Mouse (Mus musculus) thymus, postnatal 10 days (tissue): ENCODE measurements around the gene Stk39.
A peak's percentile ranks its signal among the peaks of the same experiment; 100 is the strongest.

Experiments
- DNase-seq, 2 experiments: peaks; one replicate each; pipeline ENCODE4 v3.0.0; 2021; ENCODE audit warnings: low spot score in 2 of 2

Gene Stk39

DNA sequence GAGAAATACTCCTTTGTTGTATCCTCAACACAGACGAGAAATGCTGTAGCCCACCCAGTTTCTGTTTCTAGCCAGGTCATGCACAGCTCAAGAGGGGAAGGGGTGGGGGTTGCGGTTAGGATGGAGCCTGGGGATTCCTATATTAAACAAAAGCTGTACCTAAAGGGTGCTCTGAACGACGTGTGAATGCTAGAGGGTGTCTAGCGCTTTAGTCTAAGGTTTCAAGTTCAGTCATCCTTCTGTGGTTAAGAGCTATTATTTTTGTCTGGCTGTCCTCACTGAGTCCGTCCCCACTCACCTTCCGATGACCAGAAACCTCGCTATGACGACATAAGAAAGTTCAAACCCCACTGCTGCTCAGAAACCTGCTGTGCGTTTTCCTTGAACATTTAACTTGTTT, 182.9 kb downstream of the Stk39 start:
- no peak for DNase-seq

DNA sequence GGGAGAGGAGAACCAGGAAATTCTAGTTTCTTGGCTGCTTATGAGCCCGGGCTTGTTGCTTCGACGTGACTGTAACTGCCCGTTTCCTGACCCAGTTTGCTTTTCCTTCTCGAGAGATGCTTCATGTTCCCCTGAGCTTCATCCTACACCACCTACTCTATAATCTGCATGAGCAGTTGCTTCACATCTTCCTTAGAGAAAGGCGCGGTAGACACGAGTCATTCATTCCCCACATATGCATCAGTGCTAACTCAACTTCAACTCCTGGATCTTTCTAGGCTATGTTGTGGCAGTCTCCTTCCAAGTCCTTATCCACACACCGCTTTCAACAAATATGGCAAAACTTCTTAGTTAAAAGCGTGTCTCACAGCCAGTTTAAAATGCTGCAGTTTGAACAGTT, 184.0 kb downstream of the Stk39 start:
- DNase-seq, result no peak

DNA sequence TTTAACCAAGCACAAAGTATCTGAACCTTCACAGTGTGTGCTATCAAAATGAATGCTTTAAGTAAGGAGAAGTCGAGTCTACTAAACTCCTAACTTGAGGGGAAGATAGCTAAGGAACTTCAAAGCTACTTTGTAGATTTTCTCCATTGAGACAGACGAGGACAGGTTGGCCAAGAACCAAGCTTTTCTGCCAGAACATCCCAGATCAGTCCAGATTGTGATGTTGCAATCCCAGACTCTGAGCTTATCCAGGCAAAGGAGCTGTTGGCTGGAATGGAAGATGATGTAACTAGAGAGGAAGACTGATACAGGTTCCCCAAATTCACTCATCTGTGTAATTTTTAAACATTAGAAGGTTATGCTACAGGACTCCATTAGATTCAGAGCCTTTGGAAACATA, 187.7 kb downstream of the Stk39 start:
- DNase-seq, result no peak

DNA sequence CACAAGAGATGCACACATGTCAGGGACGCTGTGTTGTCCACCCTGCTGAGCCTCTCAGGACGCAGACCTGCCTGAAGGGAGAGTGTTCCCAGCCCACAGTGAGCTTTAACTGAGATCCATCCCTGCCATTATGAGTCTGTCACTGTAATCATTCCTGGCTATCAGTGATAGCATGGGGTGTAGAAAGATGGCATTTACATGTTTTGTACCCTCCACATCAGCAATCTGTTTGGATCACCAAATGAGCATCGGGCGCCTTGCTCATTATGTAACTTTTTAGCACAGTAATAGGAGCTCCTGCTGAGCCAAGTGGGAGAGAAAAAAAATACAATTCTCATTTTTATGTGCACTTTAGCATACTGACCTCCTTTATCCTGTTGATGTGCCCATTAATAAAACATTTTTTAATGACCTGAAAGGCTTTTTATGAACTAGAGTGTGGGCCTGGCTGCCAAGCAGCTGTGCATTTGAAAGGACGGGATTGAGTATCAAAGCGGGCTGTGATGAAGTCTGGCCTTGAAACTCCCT, 189.0 kb downstream of the Stk39 start:
- no peak for DNase-seq

DNA sequence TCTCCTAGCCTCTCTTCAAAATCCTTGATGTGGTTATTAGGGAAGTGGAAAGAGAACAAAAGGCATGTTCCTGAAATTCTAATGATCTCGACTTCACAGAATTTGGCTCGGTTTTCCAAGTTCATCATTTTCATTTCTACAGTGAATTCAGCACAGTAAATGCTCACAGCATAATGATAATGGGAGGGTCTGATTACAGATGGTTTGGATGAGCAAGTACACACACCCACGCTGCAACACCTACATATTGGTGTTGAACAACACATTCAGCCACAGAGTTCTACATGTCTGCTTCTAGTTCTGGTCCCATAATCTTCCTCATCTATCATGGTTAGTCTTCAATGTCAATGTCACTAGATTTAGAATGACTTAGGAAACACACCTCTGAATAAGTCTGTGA, 190.5 kb downstream of the Stk39 start:
- no peak for DNase-seq

DNA sequence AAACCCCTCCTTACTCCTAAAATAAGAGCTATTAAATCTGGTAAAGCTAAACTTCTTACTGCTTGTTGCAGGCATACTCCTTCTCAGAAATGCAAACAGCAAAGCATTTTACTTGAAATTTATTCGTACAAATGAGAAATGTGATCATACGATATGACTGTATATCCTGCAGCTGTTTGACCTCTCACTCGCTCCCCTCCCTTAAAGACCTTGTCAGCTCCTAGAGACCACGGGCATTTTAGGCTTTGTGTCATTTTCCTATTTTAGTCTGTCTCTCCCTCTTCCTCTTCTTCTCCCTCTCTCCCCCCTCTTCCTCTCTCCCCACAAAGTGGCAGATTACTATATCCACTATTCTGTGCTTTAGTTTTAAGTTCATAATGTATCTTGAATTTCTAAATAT, 200.8 kb downstream of the Stk39 start:
- DNase-seq, result no peak

DNA sequence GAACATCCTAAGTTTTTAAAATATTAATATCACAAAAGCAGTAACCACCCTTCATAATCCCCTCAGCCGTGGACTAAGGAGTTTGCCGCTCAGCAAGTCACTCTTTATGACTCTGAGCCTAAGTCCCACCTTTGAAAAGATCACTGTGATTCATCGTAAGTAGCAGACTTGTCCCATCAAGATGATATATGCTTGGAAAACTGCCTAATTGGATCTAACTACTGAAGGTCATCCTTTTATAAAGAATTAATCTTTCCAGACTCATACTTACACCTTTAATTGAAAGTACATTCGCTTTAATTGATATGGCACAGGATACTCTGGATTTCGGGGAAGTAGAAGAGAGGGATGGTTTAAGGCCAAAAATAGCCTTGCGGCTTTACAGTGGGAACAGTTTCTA, 201.2 kb downstream of the Stk39 start:
- no peak for DNase-seq

DNA sequence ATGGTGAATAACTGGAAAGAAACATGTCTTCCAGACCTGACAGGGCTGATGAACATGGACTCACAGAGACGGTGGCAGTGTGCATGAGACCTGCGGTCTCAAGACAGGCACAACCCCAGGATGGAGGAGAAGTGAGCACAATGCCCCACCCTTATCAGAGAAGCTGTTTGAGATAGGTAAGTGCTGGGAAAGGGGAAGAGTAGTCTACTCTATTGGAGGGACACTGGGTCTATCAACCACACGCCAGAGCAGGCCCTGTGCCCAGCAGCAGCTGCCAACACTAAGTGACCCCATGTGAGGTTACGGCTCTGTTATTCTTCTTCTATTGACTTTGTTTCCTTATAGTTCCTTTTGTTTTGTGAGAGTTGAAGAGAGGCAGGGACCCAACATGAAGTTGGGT, 202.4 kb downstream of the Stk39 start:
- no peak for DNase-seq

DNA sequence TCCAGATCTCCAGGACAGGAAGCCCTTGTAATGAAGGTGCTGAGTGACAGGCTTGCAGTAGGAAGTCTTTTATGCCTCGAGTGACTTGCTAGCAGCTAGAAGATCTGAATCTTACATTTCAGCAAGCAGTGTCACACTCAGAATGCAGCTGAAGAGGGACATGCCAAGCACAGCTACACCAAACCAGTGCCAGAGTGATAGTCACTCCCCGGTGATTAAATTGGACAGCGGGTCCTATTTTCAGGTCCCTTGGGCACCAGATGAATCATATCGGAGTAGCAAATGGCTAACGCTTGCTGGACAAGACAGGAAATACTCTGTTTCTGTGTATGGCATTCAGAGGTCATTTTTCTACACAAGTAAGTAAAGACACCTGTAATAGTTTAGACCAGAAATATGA, 207.2 kb downstream of the Stk39 start:
- no peak for DNase-seq

DNA sequence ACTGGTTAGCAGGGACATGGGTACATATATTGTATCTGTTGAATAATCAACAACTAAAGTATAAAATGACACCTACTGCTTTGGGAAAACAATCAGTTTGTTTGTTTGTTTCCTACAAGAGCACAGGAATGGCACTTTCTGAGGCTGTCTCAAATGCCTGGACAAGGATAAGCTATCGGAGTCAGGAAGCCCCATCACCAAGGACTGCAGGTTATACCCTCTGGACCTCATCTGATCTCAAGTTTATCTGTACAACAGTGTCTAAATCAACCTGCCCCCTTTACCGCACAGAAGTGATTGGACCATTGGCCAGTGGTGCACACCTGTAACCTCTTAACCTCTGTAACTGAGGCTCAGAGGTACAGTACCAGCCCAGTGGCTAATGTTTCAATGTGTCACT, 211.2 kb downstream of the Stk39 start:
- no peak for DNase-seq

DNA sequence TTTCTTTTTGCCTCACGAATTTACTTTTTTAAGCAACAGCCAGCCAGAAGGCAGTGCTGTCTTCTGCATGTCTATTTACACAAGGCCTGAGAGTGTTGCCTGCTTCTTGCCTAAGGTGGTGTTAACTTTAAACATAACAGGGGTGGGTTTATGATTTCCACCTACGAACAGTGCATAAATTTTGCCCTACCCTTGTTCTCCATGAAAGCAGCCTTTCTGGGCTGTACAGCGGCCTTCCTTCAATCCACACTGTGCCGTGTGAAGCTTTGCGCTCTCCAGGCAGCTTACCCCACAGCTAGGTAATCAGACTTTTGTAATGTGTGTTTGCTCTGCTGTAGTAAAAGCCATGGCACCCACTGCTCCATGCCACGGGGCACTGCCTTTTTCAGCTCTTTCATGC, 214.5 kb downstream of the Stk39 start:
- DNase-seq, result no peak

DNA sequence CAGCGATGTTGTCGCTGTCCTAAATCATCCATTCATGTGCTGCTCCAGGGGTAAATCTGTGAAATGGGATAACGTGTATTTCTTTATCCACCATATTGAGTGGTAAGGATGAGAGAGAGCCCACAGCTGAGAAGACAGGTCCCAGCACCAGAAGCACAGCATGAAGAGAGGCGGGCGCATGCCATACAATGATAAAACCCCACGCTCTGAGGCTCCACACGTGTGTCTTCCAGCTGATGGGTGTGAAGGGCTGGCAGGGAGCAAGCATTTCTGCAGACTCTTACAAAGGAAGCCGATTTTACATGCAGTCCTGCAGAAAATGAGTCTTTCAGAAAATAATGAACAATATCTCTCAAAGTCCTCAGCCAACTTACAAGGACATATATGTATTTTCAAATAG, 215.6 kb downstream of the Stk39 start:
- DNase-seq, result no peak

DNA sequence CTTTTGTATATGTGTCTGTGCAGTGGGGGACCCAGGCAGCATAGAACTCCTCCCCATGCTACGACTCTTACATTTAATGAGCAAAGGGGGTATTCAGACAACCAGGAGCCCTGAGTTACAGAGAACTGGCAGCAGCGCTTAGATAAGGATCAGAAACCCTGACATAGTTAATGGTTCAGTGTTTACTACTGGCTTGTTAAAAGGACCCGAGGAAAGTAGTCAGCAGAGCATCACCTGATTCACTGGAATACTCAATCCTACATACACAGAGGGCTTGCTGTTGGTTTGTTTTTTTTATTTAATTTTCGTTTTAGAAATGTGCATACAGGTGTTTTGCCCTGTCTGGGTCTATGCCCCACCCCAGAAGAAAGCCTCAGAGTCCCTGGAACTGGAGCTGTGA, 217.3 kb downstream of the Stk39 start:
- no peak for DNase-seq

DNA sequence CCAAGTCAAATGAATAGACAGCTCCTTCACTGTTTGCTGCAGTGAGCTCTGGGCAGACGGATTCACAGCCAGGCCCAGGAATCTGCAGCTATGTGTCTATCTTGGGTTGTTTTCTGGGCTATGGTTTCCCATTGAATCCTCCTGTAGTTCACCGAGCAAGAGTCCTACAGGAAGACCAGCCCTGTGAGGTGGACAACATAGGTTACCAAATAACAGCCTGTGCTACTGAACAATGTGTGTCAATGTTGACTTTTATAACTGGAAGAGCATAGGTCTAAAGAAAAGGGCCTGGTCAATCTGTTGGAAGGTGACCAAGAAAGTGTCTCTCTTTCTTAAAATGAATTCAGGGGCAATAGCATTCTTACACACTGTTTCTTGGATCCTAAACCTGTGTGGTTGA, 218.8 kb downstream of the Stk39 start:
- DNase-seq, result no peak

DNA sequence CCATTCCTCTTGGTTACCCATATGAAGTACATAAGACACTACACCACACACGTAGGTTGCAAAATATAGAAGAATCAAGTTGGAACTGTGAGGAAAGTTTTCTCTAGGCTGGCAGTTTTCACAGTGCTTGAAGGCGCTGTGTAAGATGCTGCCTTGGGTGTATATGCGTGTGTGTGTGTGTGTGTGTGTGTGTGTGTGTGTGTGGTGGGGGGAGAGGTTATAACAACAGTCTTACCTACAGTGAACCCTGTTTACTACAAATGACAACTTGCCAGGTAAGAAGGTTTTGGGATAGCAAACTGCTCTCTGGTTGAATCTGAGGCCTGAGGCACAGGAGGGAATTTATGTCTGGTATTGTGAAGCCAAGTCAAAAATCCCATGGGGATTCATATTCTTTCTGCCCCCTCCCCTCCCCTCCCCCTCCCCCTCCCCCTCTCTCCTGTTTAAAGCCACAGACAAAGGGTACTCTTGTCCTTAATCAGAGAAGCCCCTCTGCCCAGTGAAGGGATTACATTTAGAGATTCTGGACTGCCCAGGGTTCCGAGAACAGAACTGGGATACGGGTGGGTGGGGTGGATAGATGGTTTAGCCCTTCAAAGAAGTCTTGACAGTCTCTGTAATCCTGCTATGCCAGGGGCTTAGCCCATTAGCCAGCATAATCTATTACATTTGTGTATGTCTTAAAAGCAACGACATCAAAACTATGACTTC, 219.9 kb downstream of the Stk39 start:
- DNase-seq, result no peak

DNA sequence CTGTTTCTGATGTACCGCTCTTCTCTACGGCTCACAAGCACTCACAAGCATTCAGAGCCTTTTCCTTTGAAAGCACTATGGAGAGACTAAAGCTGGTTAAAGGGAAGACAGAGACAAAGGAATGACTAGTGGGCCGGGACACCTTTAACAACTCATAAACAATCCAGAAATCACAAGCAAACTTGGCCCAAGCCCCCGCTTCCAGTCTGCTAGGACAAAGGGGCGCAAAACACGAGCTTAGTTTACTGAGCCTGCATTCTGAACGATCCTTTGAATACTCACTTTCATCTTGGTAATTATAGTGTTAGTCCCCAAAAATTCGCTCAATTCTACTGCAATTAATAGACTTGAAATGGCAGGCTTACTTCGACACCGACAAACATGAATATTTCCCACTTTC, 221.2 kb downstream of the Stk39 start:
- no peak for DNase-seq

DNA sequence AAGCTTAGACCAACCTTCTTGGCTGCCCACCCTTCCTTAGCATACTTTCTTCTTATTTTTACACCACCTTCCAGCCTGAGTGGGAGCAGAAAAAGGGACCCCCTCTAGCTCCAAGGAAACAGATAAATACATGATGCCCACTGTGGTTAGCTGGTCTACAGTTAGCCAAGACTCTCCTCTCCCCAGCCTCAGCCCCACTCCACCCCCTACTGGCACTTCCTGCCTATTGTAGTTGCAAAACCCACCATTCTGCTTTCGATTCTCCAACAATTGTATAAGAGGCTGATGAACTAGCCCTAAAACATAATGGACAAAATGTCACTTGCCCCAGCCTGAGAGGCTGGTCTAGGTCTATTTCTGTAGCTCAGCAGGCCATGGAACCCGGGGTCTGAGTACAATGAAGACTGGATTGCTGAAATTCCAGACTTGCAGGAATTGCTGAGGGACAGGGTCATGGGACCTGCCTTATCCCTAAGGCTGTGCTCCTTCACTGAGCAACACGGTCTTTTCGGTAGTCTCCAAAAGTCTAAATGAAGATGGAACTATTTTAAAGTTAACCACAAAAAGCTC, 222.1 kb downstream of the Stk39 start:
- no peak for DNase-seq

DNA sequence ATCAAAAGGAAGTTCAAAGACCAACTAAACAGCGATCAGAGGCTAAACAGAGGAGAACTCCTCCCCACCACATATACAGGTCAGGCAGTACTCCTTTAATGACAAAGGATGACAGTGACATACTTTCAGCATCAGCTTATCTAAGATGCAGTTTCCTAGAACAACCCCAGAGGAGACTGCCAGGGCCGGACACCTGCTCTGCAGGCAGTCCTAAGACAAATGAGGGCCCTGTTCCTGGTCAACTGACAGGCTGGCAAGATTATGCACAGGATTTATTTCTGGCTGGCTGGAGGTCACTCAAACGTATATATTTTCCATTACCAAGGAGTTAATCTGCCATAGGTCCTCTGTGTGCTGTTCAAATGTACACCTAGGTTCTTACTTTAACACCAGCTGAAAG, 225.8 kb downstream of the Stk39 start:
- DNase-seq, result no peak

DNA sequence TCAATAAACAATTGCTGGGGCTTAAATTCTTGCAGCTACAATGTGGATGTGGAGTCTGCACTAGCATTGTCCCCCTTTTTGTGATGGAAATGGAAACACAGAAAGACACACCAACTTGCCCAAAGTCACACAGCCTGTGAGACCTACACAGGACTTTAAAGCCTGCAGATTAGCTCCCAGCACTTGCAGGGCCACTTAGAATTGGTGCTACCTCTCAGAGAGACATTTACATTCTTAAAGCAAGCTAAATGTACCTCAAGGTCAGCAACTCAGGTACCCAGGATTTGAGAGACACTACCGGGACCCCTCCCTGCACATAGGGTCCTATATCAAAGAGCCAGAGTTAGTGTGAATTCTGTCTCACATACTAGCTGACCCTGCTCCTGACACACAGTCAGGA, 227.5 kb downstream of the Stk39 start:
- DNase-seq, result no peak

DNA sequence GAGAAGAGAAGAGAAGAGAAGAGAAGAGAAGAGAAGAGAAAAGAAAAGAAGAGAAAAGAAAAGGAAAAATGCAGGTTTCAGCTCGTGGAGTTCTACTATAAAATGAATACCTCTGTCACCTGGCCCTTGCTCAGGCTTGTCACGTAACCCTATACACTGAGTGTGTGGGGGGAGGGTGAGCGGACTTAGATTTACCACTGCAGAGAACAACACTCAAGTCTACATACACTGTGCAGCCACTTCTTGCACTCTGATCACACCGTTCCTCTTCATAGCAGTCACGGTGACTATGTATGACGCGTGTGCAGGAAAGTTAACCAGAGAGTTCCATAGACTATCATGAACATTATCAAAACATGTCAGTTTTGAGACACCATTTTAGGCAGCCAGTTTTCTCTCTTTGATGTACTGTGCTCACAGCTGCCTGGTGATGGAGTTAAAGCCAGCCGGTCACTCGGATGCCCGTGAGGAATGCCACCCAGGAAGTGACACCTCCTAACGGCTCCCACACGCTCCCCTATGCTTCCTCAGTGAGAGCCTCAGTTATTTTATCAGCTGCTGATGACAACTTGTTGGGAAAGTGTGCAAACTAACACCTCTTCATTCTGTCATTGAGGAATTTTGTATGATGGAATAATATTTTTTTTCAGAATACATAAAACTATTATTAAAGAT, 228.1 kb downstream of the Stk39 start:
- DNase-seq, result no peak

DNA sequence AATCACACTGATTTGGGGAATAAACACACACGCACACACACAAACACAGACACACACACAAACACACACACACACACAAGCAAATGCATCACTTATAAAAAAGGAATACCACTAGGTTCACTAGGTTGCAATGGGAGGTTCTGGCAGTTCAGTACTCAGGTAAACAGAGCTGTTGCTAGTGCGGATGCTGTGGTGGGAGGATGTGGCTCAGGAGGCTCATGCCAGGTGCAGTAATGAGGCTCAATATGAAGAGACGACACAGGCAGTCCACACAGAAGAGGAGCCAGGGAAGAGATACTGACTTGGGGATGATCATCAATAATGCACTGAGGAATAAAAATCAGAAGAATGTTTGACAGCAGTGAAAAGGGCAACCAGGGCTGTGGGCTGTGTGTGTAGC, 228.8 kb downstream of the Stk39 start:
- DNase-seq, result peak in 1 of 2 experiments; percentile 11

DNA sequence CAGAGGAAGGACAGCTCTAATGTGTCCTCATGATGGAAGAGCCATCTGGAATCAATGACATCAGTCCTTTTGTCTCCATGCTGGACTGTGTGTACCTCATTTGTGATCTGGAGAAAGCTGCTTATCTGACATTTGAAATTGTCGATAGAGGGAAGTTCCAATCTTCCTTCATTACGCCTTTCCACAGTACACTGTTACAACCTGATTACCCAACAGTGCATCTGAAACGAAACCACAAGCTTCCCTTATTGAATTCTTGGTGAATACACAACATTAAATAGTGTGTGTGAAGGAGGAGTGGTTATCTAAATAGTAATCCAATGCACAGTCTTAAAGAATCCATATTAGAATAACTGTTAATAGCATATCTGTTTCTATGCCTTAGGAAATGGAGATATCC, 230.0 kb downstream of the Stk39 start:
- DNase-seq, result no peak

DNA sequence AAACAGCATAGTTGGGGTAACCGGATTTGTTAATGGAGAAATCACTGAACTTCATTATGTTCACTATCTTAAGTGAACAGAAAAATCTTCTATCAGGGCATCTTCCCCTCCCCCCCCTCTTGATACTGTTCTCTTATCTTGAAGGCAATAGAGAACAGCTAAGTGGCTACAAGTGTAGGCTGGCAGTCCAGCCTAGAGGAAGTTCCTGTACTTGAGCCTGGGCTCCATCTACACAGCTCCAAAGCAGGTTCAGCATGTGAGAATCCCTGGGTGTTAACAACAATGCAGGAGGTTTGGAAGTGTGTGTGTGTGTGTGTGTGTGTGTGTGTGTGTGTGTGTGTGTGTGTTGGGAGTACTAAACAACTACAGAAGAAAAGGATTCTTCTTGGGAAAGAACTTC, 230.4 kb downstream of the Stk39 start:
- no peak for DNase-seq
